10 mouse cellular contexts compared by ENCODE assay signal in the genomic region with DNA sequence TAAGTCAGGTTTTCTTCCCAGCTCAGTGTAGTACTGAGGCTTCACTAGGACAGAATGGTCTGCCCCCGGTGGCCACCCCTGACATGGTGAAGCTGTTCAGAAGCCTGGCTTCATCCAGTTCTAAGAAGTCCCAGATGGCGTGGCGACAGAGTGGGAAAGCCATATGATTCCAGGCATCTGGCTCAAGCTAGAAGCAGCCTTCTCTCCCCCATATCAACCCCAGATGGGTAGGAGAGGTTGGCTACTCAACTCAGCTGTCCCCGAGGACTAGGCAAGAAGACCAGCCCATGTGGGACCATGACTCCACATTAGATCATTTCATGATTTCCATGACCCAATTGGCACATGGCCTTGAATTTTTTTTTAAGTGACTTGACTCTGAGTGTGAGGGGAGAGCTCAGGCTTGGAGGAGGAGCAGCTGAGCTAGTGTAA. TPM values are rescaled to one million over a fixed set of nuclear protein-coding genes. Genes with fewer than 3 reads are reported as not detected.
DNase-seq lines count a peak whose midpoint lies in the region; ATAC-seq and TF ChIP-seq lines count a peak whose summit lies in the region.
"Had no signal": no experiment of that assay in that cellular context is flagged by ENCODE, and none has a peak within 500 bp of the region (broad histone marks: within the 10 kb centered on the region; RNA-seq: fewer than 3 reads in every experiment).

No protein-coding gene starts in this region.

- H3K27ac ChIP-seq in heart, embryonic 10.5 days = no peak overlapping the region
- no peak overlapping the region for H3K27ac ChIP-seq in midbrain, postnatal 0 days (ENCODE audit: low read depth, low read length)
- H3K27ac ChIP-seq in midbrain, embryonic 16.5 days (ENCODE audit: low read length) = no peak overlapping the region
- no peak overlapping the region for H3K27ac ChIP-seq in embryonic facial prominence, embryonic 14.5 days (replicated peaks; ENCODE audit: low read depth, low read length)
- no peak overlapping the region for H3K27ac ChIP-seq in midbrain, embryonic 15.5 days

- H3K4me2 ChIP-seq in midbrain, postnatal 0 days (ENCODE audit: low read depth, low read length, poor library complexity, severe bottlenecking) = no peak overlapping the region
- H3K4me2 ChIP-seq in midbrain, embryonic 16.5 days (ENCODE audit: low read length) = no peak overlapping the region
- no peak overlapping the region for H3K4me2 ChIP-seq in embryonic facial prominence, embryonic 14.5 days (ENCODE audit: low read depth, low read length)
- H3K4me2 ChIP-seq in midbrain, embryonic 15.5 days = no peak overlapping the region

- peak; percentile 59 for TF ChIP-seq CTCF in midbrain, postnatal 0 days (IDR thresholded peaks at IDR 0.05)

- ATAC-seq in midbrain, postnatal 0 days (ENCODE audit: low FRiP score) = peak; percentile 42; the same call in 1 of the 2 replicates
- ATAC-seq in midbrain, embryonic 16.5 days = no peak; the same call in 1 of the 2 replicates
- ATAC-seq in embryonic facial prominence, embryonic 14.5 days (ENCODE audit: low read depth) = peak; percentile 69
- ATAC-seq in midbrain, embryonic 15.5 days (replicated peaks) = no peak
- ATAC-seq: Patski had no signal

- DNase-seq in heart, adult 18-20 months = peak; percentile 71 to 82
- no peak for DNase-seq in heart, embryonic 10.5 days (ENCODE audit: low spot score)
- peak; percentile 69 for DNase-seq in midbrain, postnatal 0 days (ENCODE audit: low spot score)
- DNase-seq in embryonic facial prominence, embryonic 14.5 days (ENCODE audit: low spot score) = peak; percentile 65
- peak; percentile 57 for DNase-seq in retina, postnatal 1 day
- no peak for DNase-seq in spleen, postnatal 4 days (ENCODE audit: low spot score in 2 of 2)
- DNase-seq: right cerebral cortex, adult 18-20 months had no signal

- H3K4me1 ChIP-seq in heart, embryonic 10.5 days = no peaks in the 10 kb centered on the region
- H3K4me1 ChIP-seq in midbrain, postnatal 0 days (ENCODE audit: insufficient read depth, low read length) = no peaks in the 10 kb centered on the region
- H3K4me1 ChIP-seq in midbrain, embryonic 16.5 days (ENCODE audit: control insufficient read depth, insufficient read depth, low read length) = no peaks in the 10 kb centered on the region
- no peaks in the 10 kb centered on the region; the same call in 1 of the 2 replicates for H3K4me1 ChIP-seq in embryonic facial prominence, embryonic 14.5 days (ENCODE audit: control insufficient read depth, insufficient read depth, low read length)
- no peaks in the 10 kb centered on the region for H3K4me1 ChIP-seq in midbrain, embryonic 15.5 days

- H3K27me3 ChIP-seq in heart, embryonic 10.5 days (ENCODE audit: insufficient read depth, poor library complexity, severe bottlenecking) = no peaks in the 10 kb centered on the region
- no peaks in the 10 kb centered on the region for H3K27me3 ChIP-seq in midbrain, postnatal 0 days (ENCODE audit: insufficient read depth, low read length)
- H3K27me3 ChIP-seq in midbrain, embryonic 16.5 days (ENCODE audit: control insufficient read depth, insufficient read depth, low read depth, low read length) = no peaks in the 10 kb centered on the region
- H3K27me3 ChIP-seq in embryonic facial prominence, embryonic 14.5 days (replicated peaks; ENCODE audit: control insufficient read depth, insufficient read depth, low read length) = no peaks in the 10 kb centered on the region
- no peaks in the 10 kb centered on the region for H3K27me3 ChIP-seq in midbrain, embryonic 15.5 days (replicated peaks)
- H3K27me3 ChIP-seq: Patski had no signal

- no peak overlapping the region for H3K4me3 ChIP-seq in heart, embryonic 10.5 days
- H3K4me3 ChIP-seq in midbrain, postnatal 0 days (ENCODE audit: low read depth, low read length) = no peak overlapping the region
- no peak overlapping the region for H3K4me3 ChIP-seq in midbrain, embryonic 16.5 days (ENCODE audit: low read depth, low read length)
- no peak overlapping the region for H3K4me3 ChIP-seq in embryonic facial prominence, embryonic 14.5 days (ENCODE audit: low read depth, low read length)
- no peak overlapping the region for H3K4me3 ChIP-seq in midbrain, embryonic 15.5 days

- no peak overlapping the region for H3K9ac ChIP-seq in midbrain, postnatal 0 days (replicated peaks; ENCODE audit: low read length, poor library complexity, severe bottlenecking)
- no peak overlapping the region for H3K9ac ChIP-seq in midbrain, embryonic 16.5 days (ENCODE audit: low read depth, low read length)
- no peak overlapping the region for H3K9ac ChIP-seq in embryonic facial prominence, embryonic 14.5 days (ENCODE audit: low read depth, low read length)
- no peak overlapping the region for H3K9ac ChIP-seq in midbrain, embryonic 15.5 days

- peaks cover 3% of the 10 kb centered on the region; the same call in 1 of the 2 replicates for H3K9me3 ChIP-seq in heart, embryonic 10.5 days
- H3K9me3 ChIP-seq in midbrain, postnatal 0 days (ENCODE audit: low read length) = no peaks in the 10 kb centered on the region
- H3K9me3 ChIP-seq in midbrain, embryonic 16.5 days (replicated peaks; ENCODE audit: control insufficient read depth, low read length, poor library complexity, severe bottlenecking) = no peaks in the 10 kb centered on the region
- no peaks in the 10 kb centered on the region for H3K9me3 ChIP-seq in embryonic facial prominence, embryonic 14.5 days (ENCODE audit: control insufficient read depth, low read length)
- no peaks in the 10 kb centered on the region for H3K9me3 ChIP-seq in midbrain, embryonic 15.5 days

- 72% methylated on average over 4 of the region's 4 CpGs for WGBS in heart, embryonic 10.5 days
- 89% methylated on average over 4 of the region's 4 CpGs for WGBS in midbrain, postnatal 0 days
- 88% methylated on average over 4 of the region's 4 CpGs for WGBS in midbrain, embryonic 16.5 days
- WGBS in embryonic facial prominence, embryonic 14.5 days = 53% methylated on average over 4 of the region's 4 CpGs
- WGBS in midbrain, embryonic 15.5 days = 90% methylated on average over 4 of the region's 4 CpGs

- H3K36me3 ChIP-seq in heart, embryonic 10.5 days = peaks cover 56% of the 10 kb centered on the region
- peaks cover 22% of the 10 kb centered on the region for H3K36me3 ChIP-seq in midbrain, postnatal 0 days (ENCODE audit: insufficient read depth, low read length)
- H3K36me3 ChIP-seq in midbrain, embryonic 16.5 days (ENCODE audit: control insufficient read depth, insufficient read depth, low read length) = peaks cover 12% of the 10 kb centered on the region
- H3K36me3 ChIP-seq in embryonic facial prominence, embryonic 14.5 days (ENCODE audit: control insufficient read depth, insufficient read depth, low read length) = peaks cover 61% of the 10 kb centered on the region
- peaks cover 17% of the 10 kb centered on the region for H3K36me3 ChIP-seq in midbrain, embryonic 15.5 days (replicated peaks)

RNA-seq across cellular contexts. Expression of a gene that starts 27.5 kb away (rescaled TPM):
- total RNA-seq in heart, adult 18-20 months (2021) = 1 to 10 TPM; 5.9 to 6.1 TPM
- polyA plus RNA-seq in heart, embryonic 10.5 days (2016; fragmentation: Nextera tagmentation; extraction: Ambion mirVana) = 14.9 and 16.8 TPM in 2 replicates
- total RNA-seq in midbrain, postnatal 0 days (2014; rRNA removed) = 46.4 and 47.5 TPM in 2 replicates
- 8.6 and 8.7 TPM in 2 replicates for polyA plus RNA-seq in midbrain, postnatal 0 days (2015; fragmentation: Nextera tagmentation; extraction: Ambion mirVana)
- polyA plus RNA-seq in midbrain, embryonic 16.5 days (2015; fragmentation: Nextera tagmentation; extraction: Ambion mirVana) = 21.6 and 23.4 TPM in 2 replicates
- 28.7 and 31.3 TPM in 2 replicates for polyA plus RNA-seq in embryonic facial prominence, embryonic 14.5 days (2014; fragmentation: Nextera tagmentation; extraction: Ambion mirVana)
- 26.1 and 27.0 TPM in 2 replicates for polyA plus RNA-seq in midbrain, embryonic 15.5 days (2015; fragmentation: Nextera tagmentation; extraction: Ambion mirVana)

Comparison
In these comparisons a context has a peak if more than half of its experiments do, and no peak if none do; other contexts are left out.
1. DNase-seq: peak in heart, adult 18-20 months (2 of 2), midbrain, postnatal 0 days (single experiment), embryonic facial prominence, embryonic 14.5 days (single experiment) and retina, postnatal 1 day (single experiment); none in heart, embryonic 10.5 days (single experiment) and spleen, postnatal 4 days (0 of 2).
2. ATAC-seq: peak in midbrain, postnatal 0 days (single experiment) and embryonic facial prominence, embryonic 14.5 days (single experiment); none in midbrain, embryonic 16.5 days (single experiment) and midbrain, embryonic 15.5 days (single experiment).